Mouse (Mus musculus) midbrain, embryonic 13.5 days (tissue): ENCODE results near the gene Ica1l. TPM values are rescaled to one million over a fixed set of nuclear protein-coding genes. Genes with fewer than 3 reads are reported as not detected.

Source experiments
- ATAC-seq: fragments of 200-750 bp; cut with Nextera tagmentation; 2 replicates; pipeline ENCODE4 v1.8.0; 2017; ENCODE audit warnings: mild to moderate bottlenecking, moderate TSS enrichment, moderate library complexity
- H3K27ac ChIP-seq: fragments of 300-500 bp; sonication (generic); 2 replicates; pipeline ENCODE4 v1.5.1; 2015; ENCODE audit warnings: inconsistent platforms, mild to moderate bottlenecking, moderate library complexity
- H3K27me3 ChIP-seq: fragments of 300-500 bp; sonication (generic); 2 replicates; pipeline ENCODE4 v1.6.1; 2015; ENCODE audit warnings: mild to moderate bottlenecking, inconsistent platforms
- H3K36me3 ChIP-seq: fragments of 300-500 bp; sonication (generic); 2 replicates; pipeline ENCODE4 v1.6.1; 2015; ENCODE audit warnings: mild to moderate bottlenecking, inconsistent platforms
- H3K4me1 ChIP-seq: fragments of 300-500 bp; sonication (generic); replicated peaks from 2 replicates; pipeline ENCODE4 v1.6.1; 2015; ENCODE audit warnings: inconsistent platforms
- H3K4me2 ChIP-seq: fragments of 300-500 bp; sonication (generic); replicated peaks from 2 replicates; pipeline ENCODE4 v1.6.1; 2015; ENCODE audit warnings: moderate library complexity, mild to moderate bottlenecking, inconsistent platforms
- H3K4me3 ChIP-seq: fragments of 300-500 bp; sonication (generic); replicated peaks from 2 replicates; pipeline ENCODE4 v1.5.1; 2015; ENCODE audit warnings: mild to moderate bottlenecking, inconsistent platforms
- H3K9ac ChIP-seq: fragments of 300-500 bp; sonication (generic); replicated peaks from 2 replicates; pipeline ENCODE4 v1.6.1; 2015; ENCODE audit warnings: mild to moderate bottlenecking, inconsistent platforms
- H3K9me3 ChIP-seq: fragments of 300-500 bp; sonication (generic); 2 replicates; pipeline ENCODE4 v1.6.1; 2016; ENCODE audit warnings: mild to moderate bottlenecking, inconsistent platforms
- WGBS: fragments of 180-500 bp; shearing (Covaris S2); methylation state at CpG from one replicate; pipeline ENCODE4 v1.1.7; 2015; 5-methylcytosine and 5-hydroxymethylcytosine counted together
- polyA plus RNA-seq: library from polyadenylated mRNA; unstranded; fragments of >200 nt; fragmentation: Nextera tagmentation; extraction: Ambion mirVana; gene quantifications from 2 replicates; pipeline ENCODE4 v1.2.1, GENCODE M21; 2015

Gene Ica1l
- polyA plus RNA-seq, 1 experiment from 2014 or later: 20.2 TPM

DNA sequence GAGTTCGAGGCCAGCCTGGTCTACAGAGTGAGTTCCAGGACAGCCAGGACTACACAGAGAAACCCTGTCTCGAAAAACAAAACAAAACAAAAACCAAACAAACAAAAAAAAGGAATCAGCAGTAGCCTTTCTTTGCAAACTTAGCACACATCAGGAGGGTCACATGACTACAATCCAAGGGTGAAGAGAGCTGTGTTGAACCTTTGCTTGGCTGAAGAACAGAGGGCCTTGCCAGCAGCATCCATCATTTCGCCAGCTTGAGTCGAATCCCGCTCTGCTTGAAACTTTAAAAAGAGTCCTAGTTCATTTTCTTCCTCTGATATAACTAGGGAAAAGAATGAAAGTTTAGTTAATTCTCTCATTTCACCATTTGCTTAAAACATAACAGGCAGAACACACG lies 27.5 kb downstream of the Ica1l start:
- H3K4me2 ChIP-seq: no peak overlapping the region
- H3K27me3 ChIP-seq: no peaks in the 10 kb centered on the region
- no peak overlapping the region for H3K9ac ChIP-seq
- H3K9me3 ChIP-seq: no peaks in the 10 kb centered on the region
- 91% methylated on average over 6 of the region's 6 CpGs for WGBS
- H3K36me3 ChIP-seq: no peaks in the 10 kb centered on the region
- ATAC-seq: no peak
- no peak overlapping the region for H3K27ac ChIP-seq
- no peaks in the 10 kb centered on the region for H3K4me1 ChIP-seq
- no peak overlapping the region for H3K4me3 ChIP-seq

GRCm38 (mm10) chr1:60013779-60014178 lies 29.2 kb downstream of the Ica1l start:
- no peaks in the 10 kb centered on the region for H3K36me3 ChIP-seq
- no peak overlapping the region for H3K9ac ChIP-seq
- no peaks in the 10 kb centered on the region for H3K9me3 ChIP-seq
- ATAC-seq: no peak
- no peaks in the 10 kb centered on the region for H3K27me3 ChIP-seq
- H3K27ac ChIP-seq: no peak overlapping the region
- no peaks in the 10 kb centered on the region for H3K4me1 ChIP-seq
- H3K4me3 ChIP-seq: no peak overlapping the region
- no peak overlapping the region for H3K4me2 ChIP-seq
- 94% methylated on average over 10 of the region's 10 CpGs for WGBS

DNA sequence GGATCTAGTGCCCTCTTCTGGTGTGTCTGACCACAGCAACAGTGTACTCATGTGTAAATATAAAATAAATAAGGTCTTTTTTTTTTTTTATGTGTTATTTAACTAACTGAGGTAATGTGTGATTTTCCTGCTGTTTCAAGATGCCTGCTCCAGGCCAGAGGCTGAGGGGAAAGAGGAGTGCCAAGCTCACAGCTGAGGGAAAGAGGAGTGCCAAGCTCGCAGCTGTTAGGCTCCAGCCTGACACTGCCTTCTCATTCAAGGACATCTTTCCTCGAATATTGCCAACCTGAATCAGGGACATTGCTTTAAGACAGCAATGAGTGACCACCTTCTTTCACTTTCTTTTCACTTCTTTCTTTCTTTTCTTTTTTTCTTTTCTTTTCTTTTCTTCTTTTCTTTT lies 34.2 kb downstream of the Ica1l start:
- WGBS: 85% methylated on average over 2 of the region's 2 CpGs
- no peaks in the 10 kb centered on the region for H3K36me3 ChIP-seq
- H3K9ac ChIP-seq: no peak overlapping the region
- H3K27ac ChIP-seq: no peak overlapping the region
- no peak for ATAC-seq
- no peaks in the 10 kb centered on the region for H3K9me3 ChIP-seq
- no peak overlapping the region for H3K4me3 ChIP-seq
- H3K4me1 ChIP-seq: no peaks in the 10 kb centered on the region
- no peak overlapping the region for H3K4me2 ChIP-seq
- no peaks in the 10 kb centered on the region for H3K27me3 ChIP-seq

DNA sequence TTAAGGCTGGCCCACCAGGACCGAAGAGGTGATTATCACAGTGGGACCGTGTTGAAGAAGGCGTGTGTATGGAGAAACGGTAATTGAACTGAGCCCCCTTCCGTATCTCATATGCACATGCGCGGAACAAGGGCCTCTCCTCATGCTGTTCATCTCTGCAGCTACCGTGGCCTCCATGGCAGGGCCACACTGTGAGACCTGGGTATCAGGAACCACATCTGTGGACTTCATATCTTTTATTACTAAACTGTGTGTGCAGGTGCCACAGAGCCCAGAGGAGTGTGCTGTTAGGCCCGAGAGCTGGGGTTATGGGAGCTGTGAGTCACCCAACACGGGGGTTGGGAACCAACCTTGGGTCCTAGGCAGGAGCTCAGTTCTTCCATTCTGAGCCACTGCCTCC lies 35.6 kb downstream of the Ica1l start:
- Histone ChIP-seq H3K9ac (no peak overlapping the region), H3K27me3 (no peaks in the 10 kb centered on the region), H3K27ac (no peak overlapping the region), H3K36me3 (no peaks in the 10 kb centered on the region), H3K4me3 (no peak overlapping the region), H3K4me1 (no peaks in the 10 kb centered on the region), H3K9me3 (no peaks in the 10 kb centered on the region), H3K4me2 (no peak overlapping the region)
- ATAC-seq: no peak
- WGBS: 90% methylated on average over 10 of the region's 10 CpGs

GRCm38 (mm10) chr1:60000319-60000718 lies 42.7 kb downstream of the Ica1l start:
- no peaks in the 10 kb centered on the region for H3K36me3 ChIP-seq
- no peak overlapping the region for H3K27ac ChIP-seq
- no peak overlapping the region for H3K4me3 ChIP-seq
- no peaks in the 10 kb centered on the region for H3K9me3 ChIP-seq
- no peaks in the 10 kb centered on the region for H3K4me1 ChIP-seq
- ATAC-seq: no peak
- no peak overlapping the region for H3K9ac ChIP-seq
- WGBS: 69% methylated on average over 2 of the region's 2 CpGs
- H3K4me2 ChIP-seq: no peak overlapping the region
- H3K27me3 ChIP-seq: no peaks in the 10 kb centered on the region

GRCm38 (mm10) chr1:59997352-59997751 lies 45.6 kb downstream of the Ica1l start:
- ATAC-seq: no peak
- 85% methylated on average over 5 of the region's 5 CpGs for WGBS

DNA sequence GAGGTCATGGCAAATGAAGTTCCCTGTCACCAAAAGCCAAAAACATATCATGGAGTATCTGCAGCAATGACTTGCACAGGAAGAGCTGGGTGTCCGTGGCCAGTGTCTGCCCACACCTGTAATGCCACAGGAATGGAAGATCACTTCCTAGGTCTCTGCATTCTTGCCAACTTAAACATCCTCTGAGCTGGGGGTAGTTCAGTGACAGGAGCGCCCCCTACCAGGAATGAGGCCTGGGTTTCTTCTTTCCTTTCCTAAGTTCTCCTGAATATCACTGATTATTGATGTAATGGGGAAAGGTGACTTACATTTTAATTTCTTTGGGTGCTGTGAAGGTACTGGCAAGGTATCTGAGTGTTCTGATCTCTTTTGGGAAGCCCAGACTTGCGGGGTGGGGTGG lies 47.3 kb downstream of the Ica1l start:
- WGBS: 46% methylated on average over 3 of the region's 3 CpGs
- H3K4me1 ChIP-seq: no peaks in the 10 kb centered on the region
- H3K9me3 ChIP-seq: no peaks in the 10 kb centered on the region
- H3K9ac ChIP-seq: no peak overlapping the region
- H3K27me3 ChIP-seq: no peaks in the 10 kb centered on the region
- no peak overlapping the region for H3K27ac ChIP-seq
- H3K4me2 ChIP-seq: no peak overlapping the region
- ATAC-seq: no peak
- H3K36me3 ChIP-seq: peaks cover 14% of the 10 kb centered on the region
- no peak overlapping the region for H3K4me3 ChIP-seq

More at GRCm38 (mm10) chr1:59997352-59997751, 45.6 kb downstream of the Ica1l start:
- no peak overlapping the region for H3K9ac ChIP-seq
- H3K9me3 ChIP-seq: no peaks in the 10 kb centered on the region
- H3K4me3 ChIP-seq: no peak overlapping the region
- H3K4me1 ChIP-seq: no peaks in the 10 kb centered on the region
- no peak overlapping the region for H3K27ac ChIP-seq
- no peaks in the 10 kb centered on the region for H3K27me3 ChIP-seq
- H3K4me2 ChIP-seq: no peak overlapping the region
- H3K36me3 ChIP-seq: peaks cover 2% of the 10 kb centered on the region; the same call in 1 of the 2 replicates

DNA sequence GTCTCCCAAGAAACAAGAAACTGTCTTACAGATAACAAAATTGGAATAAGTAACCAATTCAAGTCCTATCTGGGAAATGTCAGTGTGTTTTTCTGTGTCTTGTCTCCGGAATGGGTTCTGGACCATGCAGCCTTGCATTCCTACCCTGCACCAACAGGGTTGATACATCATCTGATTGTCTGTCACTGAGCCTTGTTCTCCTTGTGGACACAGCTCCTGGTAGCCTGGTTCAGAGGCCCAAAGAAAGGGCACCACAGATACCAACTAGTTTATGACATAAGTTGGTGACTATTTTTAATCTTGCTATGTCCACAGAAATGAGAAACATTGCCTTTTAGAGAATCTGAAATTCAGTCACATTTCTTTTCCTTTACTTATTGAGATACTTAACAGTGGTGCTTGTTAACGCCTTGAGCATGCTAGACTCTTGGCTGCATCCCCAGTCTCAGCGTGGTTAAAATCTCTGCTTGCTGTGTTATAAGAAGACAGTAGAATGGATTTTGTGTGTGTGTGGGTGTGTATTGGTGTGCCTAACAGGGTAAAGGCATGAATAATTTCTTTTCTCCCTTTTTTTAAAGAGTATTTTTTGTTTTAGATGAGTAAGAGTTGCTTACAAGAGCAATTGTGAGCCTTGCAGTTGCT lies 55.5 kb downstream of the Ica1l start:
- ATAC-seq: no peak
- H3K4me3 ChIP-seq: no peak overlapping the region
- H3K4me2 ChIP-seq: no peak overlapping the region
- peaks cover 53% of the 10 kb centered on the region for H3K36me3 ChIP-seq
- H3K27me3 ChIP-seq: no peaks in the 10 kb centered on the region
- 95% methylated on average over 3 of the region's 3 CpGs for whole genome bisulfite sequencing
- no peak overlapping the region for H3K27ac ChIP-seq
- no peaks in the 10 kb centered on the region for H3K4me1 ChIP-seq
- H3K9me3 ChIP-seq: no peaks in the 10 kb centered on the region
- no peak overlapping the region for H3K9ac ChIP-seq

DNA sequence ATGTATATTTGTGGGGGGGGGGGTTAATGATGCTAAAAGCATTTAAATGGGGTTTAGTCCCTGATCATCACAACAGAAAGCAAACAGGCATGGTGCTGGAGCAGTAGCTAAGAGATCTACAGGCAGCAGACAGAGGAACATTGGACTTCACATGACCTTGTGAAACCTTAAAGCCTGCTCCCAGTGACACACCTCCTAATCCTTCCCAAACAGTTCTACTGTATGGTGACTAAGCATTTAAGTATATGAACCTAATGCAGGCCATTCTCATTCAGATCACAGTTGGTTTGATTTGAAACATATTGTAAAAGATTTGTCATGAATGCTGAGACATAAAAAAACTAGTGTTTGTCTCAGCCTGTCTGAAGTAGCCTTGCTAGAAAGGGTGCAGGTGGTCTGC lies 56.4 kb downstream of the Ica1l start:
- Histone ChIP-seq H3K36me3 (peaks cover 53% of the 10 kb centered on the region), H3K4me2 (no peak overlapping the region), H3K4me3 (no peak overlapping the region), H3K9ac (no peak overlapping the region), H3K4me1 (no peaks in the 10 kb centered on the region), H3K27ac (no peak overlapping the region), H3K9me3 (no peaks in the 10 kb centered on the region), H3K27me3 (no peaks in the 10 kb centered on the region)
- no peak for ATAC-seq

- Histone ChIP-seq H3K4me3 (no peak overlapping the region), H3K9me3 (no peaks in the 10 kb centered on the region), H3K27ac (no peak overlapping the region), H3K4me1 (no peaks in the 10 kb centered on the region), H3K9ac (no peak overlapping the region), H3K36me3 (peaks cover 51% of the 10 kb centered on the region), H3K4me2 (no peak overlapping the region), H3K27me3 (no peaks in the 10 kb centered on the region)
- no peak for ATAC-seq
- 92% methylated on average over 4 of the region's 4 CpGs for WGBS
Observed at GRCm38 (mm10) chr1:59967291-59967690, 75.7 kb downstream of the Ica1l start.

DNA sequence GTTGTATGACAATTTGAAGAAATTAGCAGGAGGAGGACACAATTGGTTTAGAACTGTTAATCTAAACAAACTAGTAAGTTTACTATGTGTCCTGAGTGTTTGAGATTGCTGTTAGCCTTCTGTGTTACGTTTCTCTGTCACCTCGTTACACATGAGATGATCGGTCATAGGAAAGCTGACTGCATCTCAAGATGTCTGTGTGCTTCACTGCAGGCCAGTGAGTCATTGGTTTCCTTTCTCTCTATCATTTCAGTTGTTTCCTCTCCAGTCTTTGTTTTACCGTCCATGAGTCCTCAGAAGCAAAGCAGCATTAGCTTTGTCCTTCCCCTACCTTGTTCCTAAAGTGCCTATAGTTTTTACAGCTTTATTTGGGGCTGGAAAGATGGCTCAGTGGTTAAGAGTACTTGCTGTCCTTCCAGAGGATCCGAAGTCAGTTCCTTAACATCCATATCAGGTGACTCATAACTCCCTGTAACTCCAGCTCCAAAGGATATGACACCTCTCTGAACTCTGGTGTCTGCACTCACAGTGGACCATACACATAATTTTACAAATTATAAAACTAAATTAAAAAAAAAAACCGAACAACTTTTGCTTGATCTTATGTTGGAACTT lies 76.7 kb downstream of the Ica1l start:
- no peak for ATAC-seq
- Histone ChIP-seq H3K4me3 (no peak overlapping the region), H3K4me1 (no peaks in the 10 kb centered on the region), H3K27ac (no peak overlapping the region), H3K4me2 (no peak overlapping the region), H3K9me3 (no peaks in the 10 kb centered on the region), H3K9ac (no peak overlapping the region), H3K27me3 (no peaks in the 10 kb centered on the region), H3K36me3 (peaks cover 52% of the 10 kb centered on the region)
- WGBS: 88% methylated on average over 6 of the region's 6 CpGs

- Histone ChIP-seq H3K4me3 (no peak overlapping the region), H3K4me2 (no peak overlapping the region), H3K27me3 (no peaks in the 10 kb centered on the region), H3K9me3 (no peaks in the 10 kb centered on the region), H3K9ac (no peak overlapping the region), H3K27ac (no peak overlapping the region), H3K4me1 (no peaks in the 10 kb centered on the region), H3K36me3 (peaks cover 45% of the 10 kb centered on the region)
- ATAC-seq: no peak
- 98% methylated on average over 1 of the region's 1 CpGs for WGBS
Observed at GRCm38 (mm10) chr1:59959941-59960340, 83.0 kb downstream of the Ica1l start.

- H3K9ac ChIP-seq: no peak overlapping the region
- no peak overlapping the region for H3K4me2 ChIP-seq
- H3K27me3 ChIP-seq: no peaks in the 10 kb centered on the region
- WGBS: 83% methylated on average over 3 of the region's 3 CpGs
- no peak overlapping the region for H3K27ac ChIP-seq
- no peaks in the 10 kb centered on the region for H3K4me1 ChIP-seq
- H3K4me3 ChIP-seq: no peak overlapping the region
- H3K9me3 ChIP-seq: no peaks in the 10 kb centered on the region
- H3K36me3 ChIP-seq: peaks cover 28% of the 10 kb centered on the region
- no peak for ATAC-seq
Observed at GRCm38 (mm10) chr1:59957206-59957605, 85.8 kb downstream of the Ica1l start.
